Mouse (Mus musculus) heart, embryonic 14.5 days (tissue): ENCODE measurements around the gene Tmigd1. TPM values are rescaled to one million over a fixed set of nuclear protein-coding genes. Genes with fewer than 3 reads are reported as not detected.
A peak's percentile ranks its signal among the peaks of the same experiment; 100 is the strongest.

Source experiments
- ATAC-seq: fragments of 200-750 bp; cut with Nextera tagmentation; 2 replicates; pipeline ENCODE4 v1.8.0; 2017; ENCODE audit warnings: low read depth, moderate TSS enrichment; ENCODE audit not compliant: insufficient number of reproducible peaks, insufficient read depth, low FRiP score
- H3K27ac ChIP-seq, 2 experiments: fragments of 200-500 bp in 1 of 2; fragments of 300-500 bp in 1 of 2; sonication (generic) in 1 of 2; replicated peaks in 1 of 2; 2 replicates each; pipeline ENCODE4 v1.5.1; 2012 to 2014; ENCODE audit warnings: low read depth in 2 of 2, low read length in 2 of 2, control low read depth in 1 of 2, mild to moderate bottlenecking in 1 of 2, mixed read lengths in 1 of 2; ENCODE audit not compliant: control insufficient read depth in 1 of 2, insufficient read depth in 1 of 2
- H3K27me3 ChIP-seq: fragments of 300-500 bp; sonication (generic); 2 replicates; pipeline ENCODE4 v1.6.1; 2014; ENCODE audit warnings: mild to moderate bottlenecking, low read length, control low read depth; ENCODE audit not compliant: control insufficient read depth, insufficient read depth
- H3K36me3 ChIP-seq: fragments of 300-500 bp; sonication (generic); 2 replicates; pipeline ENCODE4 v1.6.1; 2014; ENCODE audit warnings: mild to moderate bottlenecking, control low read depth, low read length, mixed read lengths; ENCODE audit not compliant: control insufficient read depth, insufficient read depth
- H3K4me1 ChIP-seq, 2 experiments: fragments of 200-500 bp in 1 of 2; fragments of 300-500 bp in 1 of 2; sonication (generic) in 1 of 2; 2 replicates each; pipeline ENCODE4 v1.6.1; 2012 to 2014; ENCODE audit warnings: low read length in 2 of 2, control low read depth in 1 of 2, mixed read lengths in 1 of 2; ENCODE audit not compliant: control insufficient read depth in 2 of 2, insufficient read depth in 2 of 2
- H3K4me2 ChIP-seq: fragments of 300-500 bp; sonication (generic); 2 replicates; pipeline ENCODE4 v1.6.1; 2014; ENCODE audit warnings: mild to moderate bottlenecking, low read length
- H3K4me3 ChIP-seq, 2 experiments: fragments of 200-500 bp in 1 of 2; fragments of 300-500 bp in 1 of 2; sonication (generic) in 1 of 2; 2 replicates each; pipeline ENCODE4 v1.5.1; 2012 to 2014; ENCODE audit warnings: low read length in 2 of 2, mild to moderate bottlenecking in 2 of 2, control low read depth in 1 of 2, low read depth in 1 of 2, moderate library complexity in 1 of 2; ENCODE audit not compliant: control insufficient read depth in 1 of 2, insufficient read depth in 1 of 2
- H3K9ac ChIP-seq: fragments of 300-500 bp; sonication (generic); 2 replicates; pipeline ENCODE4 v1.6.1; 2014; ENCODE audit warnings: mild to moderate bottlenecking, low read length
- H3K9me3 ChIP-seq: fragments of 300-500 bp; sonication (generic); 2 replicates; pipeline ENCODE4 v1.6.1; 2016; ENCODE audit warnings: low read length, control low read depth; ENCODE audit not compliant: control insufficient read depth
- WGBS: fragments of 180-500 bp; shearing (Covaris S2); extraction: QIAGEN DNeasy Blood & Tissue Kit; methylation state at CpG from one replicate; pipeline ENCODE4 v1.1.7; 2014; 5-methylcytosine and 5-hydroxymethylcytosine counted together
- polyA plus RNA-seq: library from polyadenylated mRNA; unstranded; fragments of >200 nt; fragmentation: Nextera tagmentation; extraction: Ambion mirVana; gene quantifications from 2 replicates; pipeline ENCODE4 v1.2.1, GENCODE M21; 2014

The Tmigd1 gene
- polyA plus RNA-seq, 1 experiment from 2014 or later: not detected

GRCm38 (mm10) chr11:76891738-76892349 is 10.1 kb upstream of the Tmigd1 start:
- 86% methylated on average over 4 of the region's 4 CpGs for WGBS
- no peak for ATAC-seq

GRCm38 (mm10) chr11:76892972-76893371 is 9.0 kb upstream of the Tmigd1 start:
- Histone ChIP-seq H3K4me3 (no peak overlapping the region), H3K9me3 (no peaks in the 10 kb centered on the region), H3K4me2 (no peak overlapping the region), H3K36me3 (no peaks in the 10 kb centered on the region), H3K9ac (no peak overlapping the region), H3K4me1 (peaks cover 11 to 15% of the 10 kb centered on the region in 2 experiments), H3K27ac (peak overlapping the region; percentile 63 to 73), H3K27me3 (no peaks in the 10 kb centered on the region)
- no peak for ATAC-seq
- WGBS: 63% methylated on average over 3 of the region's 3 CpGs

More at GRCm38 (mm10) chr11:76891738-76892349, 10.1 kb upstream of the Tmigd1 start:
- no peak overlapping the region for H3K4me2 ChIP-seq
- H3K36me3 ChIP-seq: no peaks in the 10 kb centered on the region
- peaks cover 11% of the 10 kb centered on the region in 2 experiments for H3K4me1 ChIP-seq
- no peaks in the 10 kb centered on the region for H3K9me3 ChIP-seq
- no peak overlapping the region for H3K9ac ChIP-seq
- H3K27me3 ChIP-seq: no peaks in the 10 kb centered on the region
- H3K4me3 ChIP-seq: no peak overlapping the region
- no peak overlapping the region for H3K27ac ChIP-seq

- peak; percentile 74 for ATAC-seq
- Histone ChIP-seq H3K4me1 (peaks cover 11 to 15% of the 10 kb centered on the region in 2 experiments), H3K27me3 (no peaks in the 10 kb centered on the region), H3K4me3 (no peak overlapping the region), H3K9me3 (no peaks in the 10 kb centered on the region), H3K36me3 (no peaks in the 10 kb centered on the region), H3K9ac (no peak overlapping the region; the same call in 1 of the 2 replicates), H3K4me2 (peak overlapping the region; percentile 19; the same call in 1 of the 2 replicates), H3K27ac (peak overlapping the region; percentile 65 to 73)
- 34% methylated on average over 4 of the region's 4 CpGs for WGBS
These were observed 8.4 kb upstream of the Tmigd1 start for GRCm38 (mm10) chr11:76893570-76893969.

- Histone ChIP-seq H3K4me1 (peaks cover 10 to 15% of the 10 kb centered on the region in 2 experiments), H3K4me3 (no peak overlapping the region), H3K36me3 (no peaks in the 10 kb centered on the region), H3K27ac (peak overlapping the region; percentile 37 to 65), H3K9me3 (no peaks in the 10 kb centered on the region), H3K27me3 (no peaks in the 10 kb centered on the region), H3K4me2 (peak overlapping the region; percentile 19; the same call in 1 of the 2 replicates), H3K9ac (no peak overlapping the region)
- WGBS: 23% methylated on average over 5 of the region's 5 CpGs
- ATAC-seq: peak; percentile 29; the same call in 1 of the 2 replicates
These were observed 7.7 kb upstream of the Tmigd1 start for GRCm38 (mm10) chr11:76894240-76894639.

GRCm38 (mm10) chr11:76896360-76896759 is 5.6 kb upstream of the Tmigd1 start:
- Histone ChIP-seq H3K27ac (no peak overlapping the region), H3K4me3 (no peak overlapping the region), H3K9me3 (no peaks in the 10 kb centered on the region), H3K9ac (no peak overlapping the region), H3K4me1 (peaks cover 4 to 5% of the 10 kb centered on the region in 2 experiments; a peak in 3 of 4 replicates), H3K27me3 (no peaks in the 10 kb centered on the region), H3K4me2 (no peak overlapping the region), H3K36me3 (no peaks in the 10 kb centered on the region)
- no peak for ATAC-seq
- whole genome bisulfite sequencing: 40% methylated on average over 6 of the region's 6 CpGs

GRCm38 (mm10) chr11:76897126-76897525 is 4.8 kb upstream of the Tmigd1 start:
- WGBS: 50% methylated on average over 1 of the region's 1 CpGs
- Histone ChIP-seq H3K4me3 (no peak overlapping the region), H3K4me2 (no peak overlapping the region), H3K9ac (no peak overlapping the region), H3K9me3 (no peaks in the 10 kb centered on the region), H3K36me3 (no peaks in the 10 kb centered on the region), H3K4me1 (peaks cover 4 to 5% of the 10 kb centered on the region in 2 experiments; a peak in 3 of 4 replicates), H3K27ac (no peak overlapping the region), H3K27me3 (no peaks in the 10 kb centered on the region)
- ATAC-seq: no peak

GRCm38 (mm10) chr11:76897871-76898270 is 4.1 kb upstream of the Tmigd1 start:
- no peaks in the 10 kb centered on the region for H3K36me3 ChIP-seq
- no peaks in the 10 kb centered on the region for H3K27me3 ChIP-seq
- H3K27ac ChIP-seq: no peak overlapping the region
- H3K9me3 ChIP-seq: no peaks in the 10 kb centered on the region
- H3K4me3 ChIP-seq: no peak overlapping the region
- peaks cover 4 to 5% of the 10 kb centered on the region in 2 experiments; a peak in 3 of 4 replicates for H3K4me1 ChIP-seq
- ATAC-seq: no peak
- WGBS: 54% methylated on average over 3 of the region's 3 CpGs
- no peak overlapping the region for H3K9ac ChIP-seq
- no peak overlapping the region for H3K4me2 ChIP-seq
